Mouse (Mus musculus) gastrocnemius, adult 8-10 months (tissue): ENCODE measurements around the gene Alyref2. TPM values are rescaled to one million over a fixed set of nuclear protein-coding genes. Genes with fewer than 3 reads are reported as not detected.
"Not testable (repeated sequence)": the region's sequence is repeated elsewhere in the genome, so short reads cannot be mapped to it uniquely, and the experiment has no call there.

ENCODE experiments used
- DNase-seq, 2 experiments: peaks; one replicate each; pipeline ENCODE4 v3.0.0; 2022; ENCODE audit warnings: low spot score in 2 of 2
- total RNA-seq, 4 experiments: library from RNA; stranded (reverse); gene quantifications; 2 replicates each; pipeline ENCODE4 v1.2.4; 2022

The Alyref2 gene
- 1 to 10 TPM in 3 of 4 experiments, under 1 TPM in 1; 0.90 to 1.3 (median 1.2) TPM for total RNA-seq

DNA sequence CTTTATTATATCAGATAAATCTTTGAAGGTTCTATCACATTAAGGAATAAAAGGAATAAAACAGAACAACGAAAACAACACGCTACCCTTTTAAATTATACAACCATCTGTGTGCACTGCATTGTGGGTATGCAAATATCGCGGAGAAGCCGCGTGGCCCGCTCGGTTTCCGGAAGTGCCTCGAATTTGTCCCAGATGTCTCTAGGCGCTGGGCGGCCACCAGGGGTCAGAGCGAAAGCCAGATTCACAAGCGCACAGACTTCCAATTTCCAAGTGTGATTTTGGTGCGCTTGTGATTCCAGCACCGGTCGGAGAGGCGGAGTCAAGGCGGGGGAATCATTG, at the start of gene Alyref2:
Gene Alyref2 (plus strand): TSS at position 229 of the 342 bp plus-strand sequence.
- DNase-seq = peak; percentile 89 to 92

DNA sequence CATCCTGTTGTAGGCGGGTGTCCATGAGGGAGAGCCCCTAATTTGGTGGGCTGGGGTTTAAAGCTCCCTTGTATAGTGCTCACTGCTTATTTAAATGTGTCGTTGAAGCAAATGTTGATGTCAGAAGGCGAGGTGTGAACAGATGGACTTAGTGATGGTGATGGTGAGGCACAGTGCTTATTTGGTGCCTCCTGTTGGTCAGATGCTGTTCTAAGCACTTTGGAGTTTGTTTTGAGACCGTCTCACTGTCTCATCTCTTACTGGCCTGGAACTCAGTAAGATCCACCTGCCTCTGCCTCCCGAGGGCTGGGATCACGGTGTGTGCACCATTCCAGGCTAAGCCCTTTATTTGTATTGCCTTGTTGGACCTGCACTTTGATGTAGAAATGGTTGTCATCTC, 48.4 kb upstream of the Alyref2 start:
- DNase-seq = no peak

DNA sequence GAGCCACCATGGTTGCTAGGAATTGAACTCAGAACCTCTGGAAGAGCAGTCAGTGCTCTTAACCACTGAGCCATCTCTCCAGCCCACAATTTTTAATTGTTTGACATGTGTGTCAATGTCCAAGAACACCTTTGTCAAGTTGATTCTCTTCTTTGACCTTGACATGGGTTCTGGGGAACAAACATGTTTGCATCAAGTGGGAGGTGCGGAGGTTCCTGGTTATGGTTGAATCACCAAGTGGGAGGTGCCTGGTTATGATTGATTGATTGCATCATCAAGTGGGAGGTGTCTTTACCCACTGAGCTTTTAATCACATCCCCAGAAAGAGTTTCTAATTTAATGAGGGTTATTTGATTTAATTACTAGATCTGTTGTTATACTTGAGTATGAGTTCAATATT, 45.7 kb upstream of the Alyref2 start:
- DNase-seq = no peak

DNA sequence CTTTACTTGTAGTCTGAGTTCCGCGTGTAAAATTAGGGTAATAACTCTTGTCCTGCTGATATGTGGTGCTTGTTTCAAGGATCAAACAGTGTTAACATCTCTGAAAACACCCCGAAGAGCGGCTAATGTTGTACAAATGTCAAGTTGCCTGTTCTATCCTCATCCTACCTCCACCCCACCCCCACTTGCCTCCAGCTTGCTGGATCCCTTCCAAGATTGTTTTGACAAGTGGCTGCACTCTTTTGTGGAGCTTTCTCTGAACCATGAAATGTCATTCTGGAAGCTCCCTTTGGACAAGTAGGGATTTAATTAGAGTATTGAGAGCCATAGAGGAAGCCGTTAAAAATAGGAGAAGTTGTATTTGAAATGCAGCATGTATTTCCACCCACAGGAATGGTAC, 43.5 kb upstream of the Alyref2 start:
- DNase-seq = no peak

DNA sequence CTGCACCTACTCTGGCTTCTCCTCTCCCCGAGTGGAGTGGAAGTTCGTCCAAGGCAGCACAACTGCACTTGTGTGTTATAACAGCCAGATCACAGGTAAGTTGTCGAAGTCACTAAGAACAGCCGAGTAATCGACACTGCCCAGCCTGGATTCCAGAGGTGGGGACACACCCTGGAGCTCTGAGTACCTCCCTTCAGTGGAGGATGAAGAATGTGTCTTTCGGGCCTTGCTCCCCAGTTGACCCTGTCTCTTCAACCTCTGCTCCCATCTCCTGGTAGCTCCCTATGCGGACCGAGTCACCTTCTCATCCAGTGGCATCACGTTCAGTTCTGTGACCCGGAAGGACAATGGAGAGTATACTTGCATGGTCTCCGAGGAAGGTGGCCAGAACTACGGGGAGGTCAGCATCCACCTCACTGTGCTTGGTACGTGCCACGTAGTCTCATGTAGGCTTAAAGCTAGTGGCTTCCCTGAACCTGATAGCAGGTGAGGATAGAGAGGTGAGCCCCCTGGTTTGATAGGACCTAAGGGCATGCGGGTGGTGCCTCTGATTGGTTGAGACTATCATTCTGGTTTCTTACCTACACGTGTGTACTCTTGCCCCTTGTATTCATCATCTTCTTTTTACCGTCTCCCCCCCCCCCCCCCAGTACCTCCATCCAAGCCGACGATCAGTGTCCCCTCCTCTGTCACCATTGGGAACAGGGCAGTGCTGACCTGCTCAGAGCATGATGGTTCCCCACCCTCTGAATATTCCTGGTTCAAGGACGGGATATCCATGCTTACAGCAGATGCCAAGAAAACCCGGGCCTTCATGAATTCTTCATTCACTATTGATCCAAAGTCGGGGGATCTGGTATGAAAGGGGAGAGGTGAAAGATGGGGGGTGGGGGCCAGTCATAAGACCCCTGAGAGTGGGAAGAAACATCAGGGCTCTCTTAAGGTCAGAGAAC, 42.5 kb upstream of the Alyref2 start:
- no peak for DNase-seq

DNA sequence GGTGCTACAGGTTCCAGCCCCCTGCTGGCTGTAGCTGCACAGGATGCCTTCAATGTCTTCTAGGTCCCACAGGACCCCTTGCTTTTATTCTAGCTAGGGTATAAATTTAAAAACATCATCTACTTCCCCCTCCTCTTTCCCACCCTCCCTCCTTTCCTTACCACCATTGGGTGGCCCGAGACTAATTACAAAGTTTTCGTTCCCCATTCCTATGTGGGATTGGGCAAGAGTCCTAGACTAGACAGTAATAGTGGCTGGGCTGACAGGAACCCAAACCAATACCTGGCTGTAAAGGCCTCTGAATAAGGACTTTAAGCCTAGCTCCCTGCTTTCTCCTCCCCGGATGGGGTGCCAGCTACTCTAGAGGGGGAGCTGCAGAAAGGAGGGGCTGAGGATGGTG, 40.1 kb upstream of the Alyref2 start:
- DNase-seq = no peak

DNA sequence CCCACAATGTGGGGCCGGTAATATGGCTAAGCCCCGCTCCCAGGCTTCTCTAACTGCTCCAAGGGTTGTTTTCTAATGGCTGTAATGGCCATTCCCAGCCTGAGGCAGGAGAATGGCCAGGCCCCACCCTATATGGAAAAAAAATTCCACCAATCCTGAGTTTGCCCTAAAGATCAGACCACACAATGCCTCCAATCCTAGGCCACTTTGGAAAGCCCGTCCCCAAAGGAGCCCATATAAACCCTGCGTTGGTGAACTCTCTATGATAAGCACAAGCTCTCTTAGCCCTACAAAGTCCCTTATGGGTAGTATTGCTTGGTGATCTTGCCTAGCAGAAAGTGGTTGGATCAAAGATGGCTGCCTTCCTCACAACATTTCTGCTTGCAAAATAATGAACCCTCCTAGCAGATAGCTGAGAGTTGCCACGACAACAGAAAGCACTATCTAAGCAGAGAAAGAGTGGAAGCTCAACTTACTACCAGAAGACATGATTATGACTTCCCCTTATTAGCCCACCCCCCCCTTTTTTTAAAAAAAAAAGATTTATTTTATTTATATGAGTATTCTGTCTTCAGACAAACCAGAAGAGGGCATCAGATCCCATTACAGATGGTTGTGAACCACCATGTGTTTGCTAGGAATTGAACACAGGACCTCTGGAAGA, 37.4 kb upstream of the Alyref2 start:
- no peak for DNase-seq

DNA sequence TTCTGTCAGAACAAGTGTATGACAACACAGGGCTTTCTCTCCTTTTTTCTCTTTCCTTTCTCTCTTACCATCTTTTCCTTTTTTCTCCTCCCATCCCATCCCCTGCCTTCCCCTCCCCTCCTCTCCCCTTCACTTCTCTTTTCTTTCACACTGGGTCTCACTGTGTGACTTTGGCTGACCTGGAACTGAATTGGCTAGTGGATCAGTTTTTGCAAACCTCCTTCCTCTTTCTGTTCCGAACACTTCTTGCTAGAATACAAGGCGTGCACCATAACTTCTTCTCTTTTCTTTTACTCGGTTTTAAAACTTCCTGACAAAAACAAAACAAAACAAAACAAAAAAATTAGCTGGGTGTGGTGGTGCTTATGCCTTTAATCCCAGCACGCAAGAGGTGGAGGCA, 36.7 kb upstream of the Alyref2 start:
- DNase-seq = no peak

DNA sequence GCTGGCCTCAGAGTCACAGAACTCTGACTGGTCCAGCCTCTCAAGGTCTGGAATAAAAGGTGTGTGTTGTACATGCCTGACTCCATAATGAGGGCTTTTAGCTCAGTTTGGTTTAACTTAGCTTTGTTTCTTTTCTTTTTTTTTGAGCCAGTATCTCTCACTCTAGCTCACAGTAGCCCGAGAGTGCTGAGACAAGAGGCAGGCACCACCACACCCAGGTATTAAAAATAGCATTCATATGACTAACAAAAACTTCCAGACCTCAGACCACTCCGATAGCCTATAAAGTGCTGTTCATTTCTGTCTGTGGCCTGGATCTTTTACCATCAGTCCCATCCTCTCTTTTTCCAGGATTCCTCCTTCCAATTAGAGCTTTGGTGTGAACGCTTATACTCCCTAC, 33.6 kb upstream of the Alyref2 start:
- DNase-seq = no peak

DNA sequence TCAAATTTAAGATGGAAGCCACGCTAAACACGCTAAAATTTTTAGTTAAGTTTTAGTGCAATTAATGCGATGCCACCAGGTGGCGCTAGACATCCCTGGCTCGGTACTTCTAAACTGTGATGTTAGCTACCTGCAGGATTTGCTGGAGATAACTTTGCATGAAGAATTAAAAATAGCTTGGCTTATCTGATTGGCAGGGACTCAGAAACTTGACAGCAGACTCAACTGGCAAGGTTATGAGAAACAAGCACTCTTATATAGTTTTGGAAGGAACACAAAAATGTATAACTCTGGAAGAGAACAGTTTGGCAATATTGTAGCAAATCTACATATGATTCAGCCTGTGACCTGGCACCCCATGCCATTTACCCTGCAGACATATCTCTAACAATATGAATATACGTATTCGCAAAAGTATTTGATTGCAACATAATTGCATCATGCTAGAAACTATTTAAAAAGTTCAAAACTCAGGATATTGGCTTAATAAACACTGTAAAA, 32.9 kb upstream of the Alyref2 start:
- DNase-seq = no peak

DNA sequence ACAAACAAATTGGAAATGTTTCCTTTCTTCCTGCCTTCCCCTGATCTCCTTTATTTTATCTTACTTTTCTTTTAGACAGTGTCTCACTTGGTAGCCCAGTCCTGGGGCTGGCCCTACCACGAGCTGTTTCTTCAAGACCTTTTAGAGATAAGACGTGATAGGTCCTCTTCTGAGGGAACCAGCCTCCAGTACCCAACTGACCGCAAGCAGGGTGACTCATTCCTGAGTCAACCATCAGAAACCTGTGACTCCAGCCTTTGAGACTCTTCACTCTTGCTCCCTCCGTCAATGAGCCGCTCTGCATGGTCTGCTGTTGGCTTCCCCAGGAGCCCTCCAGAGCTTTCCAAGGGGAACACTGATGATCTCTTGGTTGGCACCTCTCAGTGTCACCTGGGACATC, 32.4 kb upstream of the Alyref2 start:
- DNase-seq = no peak

DNA sequence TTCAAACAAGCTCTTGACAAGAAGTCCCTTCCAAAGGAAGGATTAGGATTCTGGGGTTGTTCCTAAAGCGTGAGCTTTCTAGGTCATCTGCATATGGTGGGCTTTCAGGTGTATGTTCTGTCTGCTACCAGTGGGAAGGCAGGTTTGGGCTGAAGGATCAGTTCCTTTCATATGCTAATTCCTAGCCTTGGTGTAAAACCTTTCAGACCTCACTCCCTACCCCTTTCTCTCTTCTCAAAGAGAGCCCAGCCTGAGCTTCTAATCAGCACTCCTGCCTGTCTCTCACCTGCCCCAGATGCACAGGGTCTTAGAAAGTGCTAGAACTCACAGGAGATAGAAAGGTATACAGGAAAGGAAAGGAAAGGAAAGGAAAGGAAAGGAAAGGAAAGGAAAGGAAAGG, 31.8 kb upstream of the Alyref2 start:
- DNase-seq = no peak

DNA sequence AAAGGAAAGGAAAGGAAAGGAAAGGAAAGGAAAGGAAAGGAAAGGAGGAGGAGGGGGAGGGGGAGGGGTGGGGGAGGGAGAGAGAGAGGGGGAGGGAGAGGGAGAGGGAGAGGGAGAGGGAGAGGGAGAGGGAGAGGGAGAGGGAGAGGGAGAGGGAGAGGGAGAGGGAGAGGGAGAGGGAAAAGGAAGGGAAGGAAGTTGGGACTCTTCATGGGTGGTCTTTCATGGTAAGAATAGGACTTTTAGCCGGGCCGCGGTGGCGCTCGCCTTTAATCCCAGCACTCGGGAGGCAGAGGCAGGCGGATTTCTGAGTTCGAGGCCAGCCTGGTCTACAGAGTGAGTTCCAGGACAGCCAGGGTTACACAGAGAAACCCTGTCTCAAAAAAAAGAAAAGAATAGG, 31.3 kb upstream of the Alyref2 start:
- not testable (repeated sequence) for DNase-seq

DNA sequence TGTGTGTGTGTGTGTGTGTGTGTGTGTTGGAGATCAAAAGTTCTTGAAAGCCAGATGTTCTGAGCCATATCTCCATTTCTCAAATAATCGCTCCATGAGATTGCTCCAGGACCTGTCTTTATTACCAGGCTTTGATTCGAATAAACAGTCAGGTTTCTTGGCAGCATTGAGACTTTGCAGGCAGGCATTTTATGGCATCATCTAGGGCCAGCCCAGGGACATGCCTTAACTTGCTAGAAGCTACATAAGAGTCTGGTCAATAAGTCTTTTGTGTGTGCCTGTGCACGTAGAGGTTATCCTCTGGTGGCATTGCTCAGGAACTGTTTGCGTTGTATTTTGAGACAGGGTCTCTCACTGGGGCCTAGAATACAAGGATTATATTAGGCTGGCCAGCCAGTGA, 29.8 kb upstream of the Alyref2 start:
- no peak for DNase-seq

DNA sequence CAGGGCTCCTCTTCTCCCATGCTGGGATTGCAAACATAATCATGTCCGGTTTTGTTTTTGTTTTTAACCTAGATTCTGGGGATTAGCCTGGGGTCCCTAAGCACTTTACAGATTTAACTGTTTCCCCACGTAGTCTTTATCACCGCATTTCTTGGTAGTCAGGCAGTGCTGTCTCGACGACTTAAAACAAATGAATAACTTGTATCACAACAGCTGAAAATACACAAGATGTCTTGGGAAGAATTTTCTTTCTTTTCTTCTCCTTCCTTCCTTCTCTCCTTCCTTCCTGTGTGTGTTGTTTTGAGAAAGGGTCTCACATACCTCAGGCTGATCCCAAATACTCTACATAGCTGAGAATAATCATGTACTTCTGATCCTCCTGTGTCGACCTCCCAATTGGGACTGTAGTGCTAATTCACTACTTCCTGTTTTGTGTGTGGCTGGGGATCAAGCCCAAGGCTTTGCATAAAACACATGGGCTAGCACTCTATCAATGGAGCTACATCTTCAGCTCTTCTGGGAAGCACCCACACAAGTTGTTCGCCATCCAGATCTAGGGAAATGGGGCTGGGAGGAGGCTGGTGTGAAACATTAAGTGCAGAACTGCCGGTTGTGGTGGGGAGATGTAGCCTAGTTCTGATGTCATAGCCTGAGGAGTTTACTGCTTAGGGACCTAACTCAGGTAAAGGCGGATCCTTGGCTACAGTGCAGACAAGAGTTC, 29.2 kb upstream of the Alyref2 start:
- DNase-seq = no peak

DNA sequence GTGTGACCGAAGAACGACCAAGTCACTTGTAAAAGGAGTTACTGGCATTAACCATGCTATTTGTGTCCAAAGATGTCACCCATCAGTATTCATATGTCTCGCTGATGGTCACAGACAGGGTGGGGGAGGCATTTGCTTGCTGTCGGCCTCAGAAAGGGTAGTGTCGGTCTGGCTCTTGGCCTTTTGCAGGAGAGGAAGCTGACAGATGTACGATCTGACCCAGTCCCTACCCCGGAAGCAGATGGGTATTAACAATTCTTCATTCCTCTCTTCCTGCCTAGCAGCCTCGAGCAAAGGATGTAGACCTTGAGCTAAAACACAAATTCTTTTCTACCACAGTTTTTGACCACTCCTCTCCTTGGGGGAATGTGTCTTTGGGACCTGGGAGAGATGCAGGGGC, 26.2 kb upstream of the Alyref2 start:
- no peak for DNase-seq

DNA sequence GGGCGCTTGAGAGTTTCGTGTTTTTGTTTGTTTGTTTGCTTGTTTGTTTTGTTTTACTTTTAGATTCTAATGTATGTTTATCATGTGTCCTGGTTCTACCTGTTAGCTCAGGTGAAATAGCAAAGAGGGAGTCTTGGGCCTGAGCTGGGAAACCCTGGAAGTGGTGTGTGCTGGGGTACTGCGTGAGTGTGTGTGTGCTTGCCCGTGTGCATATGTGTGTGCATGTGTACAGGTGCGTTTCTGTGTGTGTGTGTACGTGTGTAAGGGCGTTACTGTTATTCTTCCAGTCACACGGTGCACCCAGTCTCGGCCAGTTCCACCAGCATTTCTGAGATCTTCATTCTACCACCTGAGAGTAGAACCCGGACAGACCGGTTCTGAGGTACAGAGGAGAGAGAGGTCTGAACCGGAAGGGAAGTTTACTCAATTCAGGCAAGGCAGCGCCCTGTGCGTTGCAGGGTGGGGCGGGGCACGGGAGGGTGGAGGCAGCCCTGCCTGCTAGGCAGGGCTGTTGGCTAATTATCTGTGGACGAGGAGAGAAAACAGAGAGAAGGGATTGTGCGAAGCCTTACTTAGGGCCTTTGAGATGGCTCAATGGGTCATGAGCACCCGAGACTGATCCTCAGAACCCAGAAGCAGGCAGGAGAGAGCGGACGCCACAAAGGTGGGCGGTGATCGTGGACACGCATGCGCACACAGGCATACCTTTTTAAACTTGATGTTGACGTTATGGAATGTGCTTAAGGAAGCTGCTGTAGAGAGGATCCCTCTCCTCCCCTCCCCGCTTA, 25.3 kb upstream of the Alyref2 start:
- no peak for DNase-seq

DNA sequence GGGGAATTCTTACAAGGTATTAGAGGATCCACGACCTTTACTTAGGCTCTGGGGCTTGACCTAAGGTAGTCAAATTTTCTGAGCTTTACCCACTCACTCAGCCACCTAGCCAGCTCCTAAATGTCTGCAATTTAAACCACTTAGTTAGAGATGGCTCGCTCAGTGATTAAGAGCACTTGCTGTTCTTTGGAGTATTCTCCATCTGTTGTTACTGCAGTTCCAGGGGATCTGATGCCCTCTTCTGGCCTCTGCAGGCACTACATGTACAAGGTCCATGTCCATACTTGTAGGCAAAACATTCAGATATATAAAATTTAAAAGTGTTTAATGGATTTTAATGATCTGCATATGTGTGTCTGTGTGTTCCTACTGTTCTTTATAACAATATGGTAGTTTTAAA, 24.3 kb upstream of the Alyref2 start:
- peak; percentile 24 to 26 for DNase-seq

DNA sequence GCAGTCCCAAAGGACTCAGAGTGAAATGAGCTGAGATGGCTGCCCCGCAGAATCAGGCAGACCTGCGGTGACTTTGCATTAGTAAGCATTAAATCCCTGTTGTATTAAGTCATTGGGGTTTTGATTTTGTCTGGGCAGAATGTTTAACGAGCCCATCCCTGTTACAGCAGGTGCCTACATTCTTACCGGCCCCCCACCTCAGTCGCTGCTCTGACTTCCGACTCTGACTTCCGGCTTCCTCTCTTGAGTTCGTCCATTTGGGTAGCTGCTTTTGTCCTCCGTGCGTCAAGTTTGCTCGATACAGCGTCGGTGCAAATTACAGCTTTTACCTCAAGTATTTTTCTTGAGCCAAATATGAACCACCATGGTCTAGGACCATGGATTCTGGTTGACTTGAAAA, 9.0 kb upstream of the Alyref2 start:
- DNase-seq = no peak

DNA sequence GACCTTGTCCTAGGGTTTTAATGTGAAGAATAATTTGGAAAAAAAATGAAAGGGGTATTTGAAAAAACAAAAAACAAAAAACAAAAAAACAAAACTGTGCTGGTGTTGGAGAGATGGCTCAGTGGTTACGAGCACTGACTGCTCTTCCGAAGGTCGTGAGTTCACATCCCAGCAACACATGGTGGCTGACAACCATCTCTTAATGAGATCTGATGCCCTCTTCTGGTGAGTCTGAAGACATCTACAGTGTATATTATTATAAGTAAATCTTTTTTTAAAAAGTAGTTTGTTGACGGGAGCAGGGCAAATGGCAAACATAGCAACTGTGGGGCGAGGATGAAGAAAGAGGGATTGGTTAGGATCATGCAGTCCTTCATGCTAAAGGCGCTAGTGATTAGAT, 7.9 kb upstream of the Alyref2 start:
- no peak for DNase-seq

DNA sequence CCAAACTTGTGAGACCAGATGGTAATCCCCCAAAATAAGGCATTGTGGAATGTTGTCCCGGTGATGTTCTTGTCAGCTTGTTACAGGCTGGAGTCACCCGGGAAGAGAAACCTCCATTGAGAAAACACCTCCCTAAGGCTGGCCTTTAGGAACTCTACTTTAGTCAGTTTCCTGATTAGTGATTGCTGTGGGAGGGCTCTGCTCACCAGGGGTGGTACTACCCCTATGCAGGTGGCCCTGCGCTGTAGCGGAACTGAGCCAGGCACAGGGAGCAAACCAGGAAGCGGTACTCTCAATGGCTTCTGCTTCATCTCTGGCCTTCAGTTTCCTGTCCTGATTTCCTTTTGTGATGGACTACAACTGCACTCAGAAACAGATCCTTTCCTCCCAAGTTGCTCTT, 3.4 kb upstream of the Alyref2 start:
- no peak for DNase-seq
